Mouse (Mus musculus) lung, postnatal 0 days (tissue): ENCODE results near the gene Mt3. TPM values are rescaled to one million over a fixed set of nuclear protein-coding genes. Genes with fewer than 3 reads are reported as not detected.
A peak's percentile ranks its signal among the peaks of the same experiment; 100 is the strongest.

Experiments used
- ATAC-seq: fragments of 200-750 bp; cut with Nextera tagmentation; 2 replicates; pipeline ENCODE4 v1.8.0; 2017; ENCODE audit warnings: moderate library complexity
- DNase-seq: peaks from one replicate; pipeline ENCODE4 v3.0.0-alpha.2; 2016; ENCODE audit warnings: low spot score
- H3K27ac ChIP-seq: fragments of 300-500 bp; sonication (generic); 2 replicates; pipeline ENCODE4 v1.5.1; 2014; ENCODE audit warnings: antibody characterized with exemption, mild to moderate bottlenecking, low read length, mixed read lengths
- H3K27me3 ChIP-seq: fragments of 300-500 bp; sonication (generic); replicated peaks from 2 replicates; pipeline ENCODE4 v1.6.1; 2014; ENCODE audit warnings: low read length, mixed read lengths; ENCODE audit not compliant: insufficient read depth
- H3K36me3 ChIP-seq: fragments of 300-500 bp; sonication (generic); 2 replicates; pipeline ENCODE4 v1.6.1; 2014; ENCODE audit warnings: low read length, mixed read lengths; ENCODE audit not compliant: insufficient read depth
- H3K4me1 ChIP-seq: fragments of 300-500 bp; sonication (generic); 2 replicates; pipeline ENCODE4 v1.6.1; 2014; ENCODE audit warnings: antibody characterized with exemption, low read depth, low read length, mixed read lengths; ENCODE audit not compliant: insufficient read depth
- H3K4me2 ChIP-seq: fragments of 300-500 bp; sonication (generic); replicated peaks from 2 replicates; pipeline ENCODE4 v1.6.1; 2014; ENCODE audit warnings: low read depth, mild to moderate bottlenecking, low read length, moderate library complexity, mixed read lengths
- H3K4me3 ChIP-seq: fragments of 300-500 bp; sonication (generic); 2 replicates; pipeline ENCODE4 v1.5.1; 2014; ENCODE audit warnings: low read depth, low read length
- H3K9ac ChIP-seq: fragments of 300-500 bp; sonication (generic); replicated peaks from 2 replicates; pipeline ENCODE4 v1.6.1; 2014; ENCODE audit warnings: low read depth, mild to moderate bottlenecking
- H3K9me3 ChIP-seq: fragments of 300-500 bp; sonication (generic); 2 replicates; pipeline ENCODE4 v1.6.1; 2016; ENCODE audit warnings: low read length, mixed read lengths
- CTCF ChIP-seq: IDR thresholded peaks from 2 replicates; pipeline ENCODE4 v1.5.1; 2016; ENCODE audit warnings: antibody characterized with exemption, mild to moderate bottlenecking
- EP300 ChIP-seq: IDR thresholded peaks from 2 replicates; pipeline ENCODE4 v1.6.1; 2016; ENCODE audit warnings: antibody characterized with exemption, mild to moderate bottlenecking, control low read depth
- WGBS: fragments of 180-500 bp; shearing (Covaris S2); extraction: QIAGEN DNeasy Blood & Tissue Kit; methylation state at CpG from one replicate; pipeline ENCODE4 v1.1.7; 2014; 5-methylcytosine and 5-hydroxymethylcytosine counted together
- polyA plus RNA-seq: library from polyadenylated mRNA; unstranded; fragments of >200 nt; fragmentation: Nextera tagmentation; extraction: Ambion mirVana; gene quantifications from 2 replicates; pipeline ENCODE4 v1.2.1, GENCODE M21; 2015

Mt3 gene
- polyA plus RNA-seq = 2.6 TPM in 2 replicates

DNA sequence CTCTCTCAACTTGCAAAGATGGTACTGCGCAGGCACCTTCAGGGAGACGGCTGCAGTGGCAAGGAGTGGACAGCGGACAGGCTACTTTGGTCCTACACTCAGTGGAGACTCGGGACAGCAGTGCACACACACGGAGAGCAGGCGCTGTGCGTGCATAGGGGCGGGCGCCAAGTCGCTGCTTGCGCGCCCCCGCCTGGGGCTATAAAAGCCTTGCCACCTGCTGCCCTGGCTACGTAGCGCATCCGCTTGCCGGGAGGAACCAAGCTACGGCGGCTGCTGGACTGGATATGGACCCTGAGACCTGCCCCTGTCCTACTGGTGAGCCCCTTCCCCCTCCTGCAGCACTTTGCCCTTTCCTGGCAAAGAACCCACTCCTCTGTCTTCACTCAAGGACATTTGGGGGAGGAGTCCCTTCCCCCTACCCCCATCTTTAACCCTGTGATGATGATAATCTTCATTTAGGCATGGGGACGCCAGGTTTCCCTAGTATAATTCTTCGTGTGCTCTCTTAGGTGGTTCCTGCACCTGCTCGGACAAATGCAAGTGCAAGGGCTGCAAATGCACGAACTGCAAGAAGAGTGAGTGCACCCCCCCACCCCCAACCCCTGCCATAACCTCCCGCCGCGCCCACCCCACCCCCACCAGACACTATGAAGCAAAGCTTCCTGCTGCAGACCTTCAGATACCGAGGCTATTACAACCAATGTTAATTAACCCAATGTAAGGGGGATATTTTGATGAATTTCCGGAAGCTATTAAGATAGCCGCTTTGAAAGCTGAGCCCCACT is at the start of gene Mt3:
Gene Mt3 (plus strand): TSS at position 95 of the 788 bp plus-strand sequence.
- peak; percentile 43 for TF ChIP-seq CTCF
- TF ChIP-seq EP300 = no peak
- DNase-seq = peak; percentile 55
- Histone ChIP-seq H3K36me3 (no peaks in the 10 kb centered on the region), H3K27ac (no peak within 1 kb of the TSS), H3K4me3 (no peak within 1 kb of the TSS), H3K4me1 (no peaks in the 10 kb centered on the region), H3K27me3 (no peaks in the 10 kb centered on the region), H3K4me2 (peak within 1 kb of the TSS; percentile 40), H3K9ac (no peak within 1 kb of the TSS), H3K9me3 (no peaks in the 10 kb centered on the region)
- ATAC-seq = peak; percentile 71
- WGBS = 5% methylated on average over 29 of the region's 29 CpGs

DNA sequence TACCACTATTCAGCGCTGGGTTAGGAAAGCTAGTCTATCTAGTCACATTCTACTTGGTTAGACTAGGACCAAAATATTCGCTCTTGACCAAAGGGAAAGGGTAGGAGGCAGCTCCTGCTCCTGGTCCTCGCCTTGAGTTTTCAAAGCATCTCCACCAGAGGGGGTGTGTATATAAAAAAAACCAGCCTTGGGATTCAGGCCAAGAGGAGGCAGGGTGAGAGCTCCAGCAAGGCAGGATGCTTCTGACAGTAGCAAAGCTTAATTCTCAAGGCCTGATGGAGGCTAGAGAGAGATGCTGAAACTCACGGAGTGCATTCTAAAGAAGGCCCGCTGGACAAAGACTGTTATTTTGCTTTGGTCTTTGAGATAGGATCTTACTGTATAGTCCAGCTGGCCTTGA is 48.3 kb upstream of the Mt3 start:
- Histone ChIP-seq H3K4me1 (no peaks in the 10 kb centered on the region), H3K4me2 (no peak overlapping the region), H3K9me3 (no peaks in the 10 kb centered on the region), H3K27ac (no peak overlapping the region), H3K36me3 (no peaks in the 10 kb centered on the region), H3K9ac (no peak overlapping the region), H3K4me3 (no peak overlapping the region), H3K27me3 (no peaks in the 10 kb centered on the region)
- ATAC-seq (no peak), DNase-seq (no peak)
- WGBS = 38% methylated on average over 5 of the region's 5 CpGs
- TF ChIP-seq EP300 (no peak), CTCF (peak; percentile 21; the same call in 1 of the 2 replicates)

DNA sequence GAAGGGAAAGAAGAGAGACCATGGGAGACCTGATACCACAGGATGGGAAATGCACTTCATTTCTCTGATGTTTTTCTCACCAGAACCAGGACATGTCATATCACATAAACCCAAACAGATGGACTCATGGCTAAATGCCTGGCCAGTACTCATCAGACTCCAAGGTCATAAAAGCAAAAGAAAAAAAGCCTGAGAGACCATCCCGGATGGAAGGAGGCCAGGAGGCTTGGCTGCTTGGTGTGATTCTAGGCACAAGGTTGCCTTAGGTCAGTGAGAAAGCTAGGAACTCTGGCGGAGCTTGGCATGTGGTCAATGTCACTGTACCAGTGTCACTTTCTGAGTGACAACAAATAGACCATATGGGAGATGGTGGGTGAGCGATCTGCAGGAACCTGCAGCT is 44.5 kb upstream of the Mt3 start:
- H3K4me1 ChIP-seq = no peaks in the 10 kb centered on the region
- no peak overlapping the region for H3K27ac ChIP-seq
- no peaks in the 10 kb centered on the region for H3K27me3 ChIP-seq
- DNase-seq = no peak
- ATAC-seq = no peak
- no peak overlapping the region for H3K4me3 ChIP-seq
- H3K4me2 ChIP-seq = no peak overlapping the region
- TF ChIP-seq CTCF = no peak
- TF ChIP-seq EP300 = no peak
- no peaks in the 10 kb centered on the region for H3K36me3 ChIP-seq
- H3K9ac ChIP-seq = no peak overlapping the region
- H3K9me3 ChIP-seq = no peaks in the 10 kb centered on the region
- 61% methylated on average over 3 of the region's 3 CpGs for WGBS

DNA sequence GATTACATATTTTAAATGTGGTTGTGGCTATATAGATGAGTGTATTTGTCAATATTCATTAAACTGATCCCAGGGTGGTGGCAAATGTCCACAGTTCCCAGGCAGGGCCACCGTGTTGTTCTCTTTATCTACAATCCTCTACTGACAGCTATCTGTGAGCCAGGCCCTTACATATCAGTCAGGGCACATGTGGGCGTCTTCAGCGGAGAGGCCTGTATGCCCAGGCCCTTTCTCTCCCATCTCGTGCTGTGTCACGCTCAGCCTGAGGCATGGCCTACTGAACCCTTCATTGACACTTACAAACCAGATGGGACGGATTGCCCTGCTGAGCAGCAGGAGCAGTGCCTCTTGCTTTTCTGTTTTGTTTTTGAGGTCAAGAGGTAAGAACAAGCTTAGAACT is 43.0 kb upstream of the Mt3 start:
- H3K36me3 ChIP-seq = no peaks in the 10 kb centered on the region
- no peak for DNase-seq
- no peak for ATAC-seq
- H3K4me2 ChIP-seq = no peak overlapping the region
- no peak overlapping the region for H3K9ac ChIP-seq
- no peak overlapping the region for H3K4me3 ChIP-seq
- no peak for TF ChIP-seq EP300
- H3K27me3 ChIP-seq = no peaks in the 10 kb centered on the region; the same call in 1 of the 2 replicates
- H3K9me3 ChIP-seq = no peaks in the 10 kb centered on the region
- WGBS = 68% methylated on average over 6 of the region's 6 CpGs
- H3K27ac ChIP-seq = no peak overlapping the region
- no peaks in the 10 kb centered on the region for H3K4me1 ChIP-seq

DNA sequence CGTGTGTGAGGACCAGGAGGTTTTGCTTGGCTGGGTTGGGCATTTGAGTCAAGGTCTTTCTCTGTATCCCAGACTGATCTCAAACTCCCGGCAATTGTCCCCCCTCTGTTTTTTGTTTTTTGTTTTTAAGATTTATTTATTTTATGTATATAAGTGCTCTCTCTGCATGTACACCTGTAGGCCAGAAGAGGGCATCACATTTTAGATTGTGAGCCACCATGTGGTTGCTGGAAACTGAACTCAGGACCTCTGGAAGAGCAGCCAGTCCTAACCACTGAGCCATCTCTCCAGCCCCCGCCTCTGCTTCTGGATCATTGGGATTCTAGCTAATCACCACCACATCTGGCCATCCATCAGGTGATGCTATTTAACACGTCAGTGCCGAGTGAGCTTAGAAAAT is 42.6 kb upstream of the Mt3 start:
- H3K4me2 ChIP-seq = no peak overlapping the region
- WGBS = 75% methylated on average over 5 of the region's 5 CpGs
- no peak overlapping the region for H3K9ac ChIP-seq
- TF ChIP-seq EP300 (no peak), CTCF (peak; percentile 20; the same call in 1 of the 2 replicates)
- no peak for ATAC-seq
- no peak overlapping the region for H3K27ac ChIP-seq
- no peaks in the 10 kb centered on the region for H3K36me3 ChIP-seq
- H3K9me3 ChIP-seq = no peaks in the 10 kb centered on the region
- H3K4me3 ChIP-seq = no peak overlapping the region
- H3K27me3 ChIP-seq = no peaks in the 10 kb centered on the region; the same call in 1 of the 2 replicates
- no peak for DNase-seq
- H3K4me1 ChIP-seq = no peaks in the 10 kb centered on the region

DNA sequence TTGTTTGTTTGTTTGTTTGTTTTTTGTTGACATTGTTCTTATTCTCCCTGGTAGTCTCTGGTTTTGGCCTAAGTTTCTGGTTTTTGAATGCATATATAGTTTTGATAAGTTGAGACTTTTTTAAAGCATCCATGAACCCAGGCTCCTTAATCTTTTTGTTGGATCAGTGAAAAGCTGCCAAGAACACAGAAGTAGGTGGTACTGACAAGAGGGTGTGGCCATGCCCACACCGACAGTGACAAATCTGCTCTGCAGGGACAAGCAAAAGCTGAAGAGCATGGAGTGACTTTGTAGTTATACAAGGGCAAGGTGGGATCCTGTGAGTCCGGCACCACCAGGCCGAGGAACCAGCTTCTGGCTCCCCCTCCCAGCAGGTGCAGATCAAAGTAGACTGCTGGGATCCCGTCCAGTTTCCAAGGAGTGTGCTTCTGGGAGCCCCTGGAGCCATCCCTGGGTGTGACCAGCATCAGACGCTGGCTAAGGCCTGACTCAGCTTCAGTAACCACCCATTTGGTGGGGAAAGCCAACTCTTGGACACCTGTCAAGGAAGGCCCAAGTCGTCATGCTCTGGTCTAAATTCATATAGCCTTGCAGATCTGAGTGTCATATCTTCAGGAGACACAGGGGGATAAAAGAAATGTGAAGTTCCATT is 41.8 kb upstream of the Mt3 start:
- DNase-seq = no peak
- Histone ChIP-seq H3K4me2 (no peak overlapping the region), H3K9me3 (no peaks in the 10 kb centered on the region), H3K36me3 (no peaks in the 10 kb centered on the region), H3K9ac (no peak overlapping the region), H3K27me3 (no peaks in the 10 kb centered on the region; the same call in 1 of the 2 replicates), H3K4me1 (no peaks in the 10 kb centered on the region), H3K4me3 (no peak overlapping the region), H3K27ac (no peak overlapping the region)
- WGBS = 53% methylated on average over 6 of the region's 6 CpGs
- TF ChIP-seq EP300 (no peak), CTCF (no peak)
- no peak for ATAC-seq
